Mouse (Mus musculus) liver, postnatal 0 days (tissue): ENCODE results near the gene A930033H14Rik. TPM values are rescaled to one million over a fixed set of nuclear protein-coding genes. Genes with fewer than 3 reads are reported as not detected.

Experiments used
- ATAC-seq: fragments of 200-750 bp; cut with Nextera tagmentation; 2 replicates; pipeline ENCODE4 v1.8.0; 2017; ENCODE audit warnings: mild to moderate bottlenecking, moderate library complexity
- DNase-seq: peaks from one replicate; pipeline ENCODE4 v3.0.0-alpha.2; 2016
- H3K27ac ChIP-seq: fragments of 300-500 bp; sonication (generic); 2 replicates; pipeline ENCODE4 v1.5.1; 2014; ENCODE audit warnings: antibody characterized with exemption, moderate library complexity, mild to moderate bottlenecking, low read depth
- H3K27me3 ChIP-seq: fragments of 300-500 bp; sonication (generic); 2 replicates; pipeline ENCODE4 v1.6.1; 2014; ENCODE audit warnings: low read length, control low read depth, mixed read lengths; ENCODE audit not compliant: insufficient read depth
- H3K36me3 ChIP-seq: fragments of 300-500 bp; sonication (generic); replicated peaks from 2 replicates; pipeline ENCODE4 v1.6.1; 2014; ENCODE audit warnings: mild to moderate bottlenecking, control low read depth, low read length, moderate library complexity, mixed read lengths; ENCODE audit not compliant: insufficient read depth
- H3K4me1 ChIP-seq: fragments of 300-500 bp; sonication (generic); 2 replicates; pipeline ENCODE4 v1.6.1; 2014; ENCODE audit warnings: antibody characterized with exemption, mild to moderate bottlenecking, control low read depth; ENCODE audit not compliant: insufficient read depth
- H3K4me2 ChIP-seq: fragments of 300-500 bp; sonication (generic); 2 replicates; pipeline ENCODE4 v1.6.1; 2014; ENCODE audit warnings: low read depth, mild to moderate bottlenecking, low read length, moderate library complexity, mixed read lengths
- H3K4me3 ChIP-seq: fragments of 300-500 bp; sonication (generic); 2 replicates; pipeline ENCODE4 v1.5.1; 2014; ENCODE audit warnings: low read depth, low read length
- H3K9ac ChIP-seq: fragments of 300-500 bp; sonication (generic); replicated peaks from 2 replicates; pipeline ENCODE4 v1.6.1; 2014; ENCODE audit warnings: mild to moderate bottlenecking, moderate library complexity
- H3K9me3 ChIP-seq: fragments of 300-500 bp; sonication (generic); 2 replicates; pipeline ENCODE4 v1.6.1; 2016; ENCODE audit warnings: mild to moderate bottlenecking, control low read depth, low read length, mixed read lengths
- CTCF ChIP-seq: sonication (generic); IDR thresholded peaks from 2 replicates; pipeline ENCODE4 v1.5.1; 2016; ENCODE audit warnings: antibody characterized with exemption, low read depth
- EP300 ChIP-seq: IDR thresholded peaks from 2 replicates; pipeline ENCODE4 v1.6.1; 2016; ENCODE audit warnings: antibody characterized with exemption, low read depth, mild to moderate bottlenecking
- WGBS: fragments of 180-500 bp; shearing (Covaris S2); extraction: QIAGEN DNeasy Blood & Tissue Kit; methylation state at CpG from one replicate; pipeline ENCODE4 v1.1.7; 2014; ENCODE audit not compliant: insufficient replicate concordance; 5-methylcytosine and 5-hydroxymethylcytosine counted together
- polyA plus RNA-seq: library from polyadenylated mRNA; unstranded; fragments of >200 nt; fragmentation: Nextera tagmentation; extraction: Ambion mirVana; gene quantifications from 2 replicates; pipeline ENCODE4 v1.2.1, GENCODE M21; 2015

The A930033H14Rik gene
- polyA plus RNA-seq, 1 experiment from 2014 or later = 1.2 TPM

DNA sequence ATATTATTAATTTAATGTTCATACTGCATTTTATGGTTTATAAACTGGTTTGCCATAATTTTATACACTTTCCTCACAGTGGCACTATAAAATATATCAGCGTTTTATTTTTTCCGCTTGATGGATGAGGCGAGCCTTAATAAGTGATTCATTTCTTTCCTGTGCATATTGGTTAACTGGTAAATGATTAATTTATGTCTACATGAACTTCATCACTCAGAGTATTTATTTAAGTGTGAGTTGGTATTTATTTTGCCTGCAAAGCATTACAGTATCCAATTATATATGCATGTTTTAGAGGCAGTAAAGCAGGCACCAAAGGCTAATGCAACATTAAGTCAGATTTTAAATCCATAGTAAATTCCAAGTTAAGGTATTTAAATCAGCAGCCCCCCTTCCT lies 47.1 kb downstream of the A930033H14Rik start:
- Histone ChIP-seq H3K4me3 (no peak overlapping the region), H3K9ac (no peak overlapping the region), H3K36me3 (no peaks in the 10 kb centered on the region), H3K27me3 (no peaks in the 10 kb centered on the region), H3K27ac (peak overlapping the region; percentile 70), H3K4me1 (0 out of 2 replicates have a peak, but pooled peaks cover 2% of the 10 kb centered on the region), H3K4me2 (peak overlapping the region; percentile 42), H3K9me3 (peaks cover 3% of the 10 kb centered on the region; the same call in 1 of the 2 replicates)
- WGBS = 57% methylated on average over 3 of the region's 3 CpGs
- ATAC-seq (peak; percentile 61; the same call in 1 of the 2 replicates), DNase-seq (no peak)
- TF ChIP-seq CTCF = no peak
- TF ChIP-seq EP300 = no peak

DNA sequence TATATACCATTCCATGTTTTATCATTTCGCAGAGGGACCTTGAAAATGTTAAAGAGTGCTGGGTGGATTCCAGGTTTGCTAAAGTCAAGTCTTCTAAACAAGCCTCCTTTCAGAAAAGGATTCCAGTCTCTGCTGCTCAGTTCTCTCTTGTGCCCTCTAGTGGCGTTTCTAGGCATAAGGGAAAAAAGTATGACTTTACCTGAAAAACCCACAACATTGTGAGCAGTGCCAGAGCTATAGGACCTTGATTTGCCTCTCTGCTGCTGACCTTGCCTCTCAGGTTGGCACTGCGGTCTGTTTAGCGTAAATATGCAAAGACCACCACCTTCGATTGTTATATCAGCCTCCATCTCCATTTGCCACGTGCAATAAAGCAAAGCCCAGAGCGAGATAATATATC lies 47.8 kb downstream of the A930033H14Rik start:
- Histone ChIP-seq H3K4me1 (peaks cover 2% of the 10 kb centered on the region; the same call in 1 of the 2 replicates), H3K9me3 (peaks cover 3% of the 10 kb centered on the region; the same call in 1 of the 2 replicates), H3K36me3 (no peaks in the 10 kb centered on the region), H3K9ac (no peak overlapping the region), H3K27ac (peak overlapping the region; percentile 7; the same call in 1 of the 2 replicates), H3K4me3 (no peak overlapping the region), H3K27me3 (no peaks in the 10 kb centered on the region), H3K4me2 (no peak overlapping the region)
- DNase-seq (no peak), ATAC-seq (no peak)
- WGBS = 59% methylated on average over 7 of the region's 7 CpGs
- TF ChIP-seq EP300 (no peak), CTCF (peak; percentile 76)

DNA sequence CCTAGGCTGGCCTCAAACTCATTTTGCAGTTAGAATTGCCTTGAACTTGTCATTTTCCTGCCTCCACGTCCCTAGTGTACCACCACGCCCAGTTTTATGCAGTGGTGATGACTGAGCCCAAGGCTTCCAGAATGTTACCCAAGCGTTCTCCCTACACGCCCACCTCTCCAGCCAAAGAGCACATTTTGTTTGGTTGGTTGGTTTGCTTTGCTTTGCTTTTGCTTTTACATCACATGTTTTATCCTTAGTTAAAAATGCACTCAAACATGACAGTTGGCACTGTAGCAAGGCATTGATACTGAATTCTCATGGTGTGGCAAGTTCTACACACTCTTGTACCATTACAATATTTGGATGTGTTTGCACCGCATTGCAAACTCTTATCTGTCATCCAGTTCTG lies 49.7 kb downstream of the A930033H14Rik start:
- TF ChIP-seq CTCF (no peak), EP300 (no peak)
- Histone ChIP-seq H3K9ac (no peak overlapping the region), H3K27ac (no peak overlapping the region), H3K9me3 (no peaks in the 10 kb centered on the region), H3K27me3 (no peaks in the 10 kb centered on the region), H3K4me3 (no peak overlapping the region), H3K4me2 (no peak overlapping the region), H3K4me1 (peaks cover 2% of the 10 kb centered on the region; the same call in 1 of the 2 replicates), H3K36me3 (no peaks in the 10 kb centered on the region)
- ATAC-seq (no peak), DNase-seq (no peak)
- WGBS = 71% methylated on average over 5 of the region's 5 CpGs

DNA sequence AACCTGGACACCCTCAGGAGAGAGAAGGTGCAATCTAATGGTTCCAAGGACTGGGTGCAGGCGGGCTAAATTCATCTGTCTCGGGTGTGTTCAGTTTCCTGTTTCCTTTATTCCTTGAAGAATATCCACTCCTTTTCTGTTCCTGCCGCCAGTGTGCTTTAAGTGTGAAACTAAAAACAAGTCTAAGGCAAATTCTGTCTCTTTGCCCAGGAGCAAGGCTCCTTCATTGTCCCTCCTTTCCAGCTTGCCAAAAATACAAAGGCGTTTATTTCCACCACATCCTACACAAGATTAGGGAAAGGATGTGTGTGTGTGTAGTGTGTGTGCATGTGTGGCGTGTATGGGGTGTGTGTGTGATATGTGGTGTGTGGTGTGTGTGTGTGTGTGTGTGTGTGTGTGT lies 50.3 kb downstream of the A930033H14Rik start:
- WGBS = 69% methylated on average over 5 of the region's 5 CpGs
- Histone ChIP-seq H3K9ac (no peak overlapping the region), H3K9me3 (no peaks in the 10 kb centered on the region), H3K4me1 (peaks cover 2% of the 10 kb centered on the region; the same call in 1 of the 2 replicates), H3K27me3 (no peaks in the 10 kb centered on the region), H3K36me3 (no peaks in the 10 kb centered on the region), H3K4me2 (no peak overlapping the region), H3K27ac (no peak overlapping the region), H3K4me3 (no peak overlapping the region)
- TF ChIP-seq CTCF (no peak), EP300 (no peak)
- no peak for DNase-seq
- ATAC-seq = no peak

DNA sequence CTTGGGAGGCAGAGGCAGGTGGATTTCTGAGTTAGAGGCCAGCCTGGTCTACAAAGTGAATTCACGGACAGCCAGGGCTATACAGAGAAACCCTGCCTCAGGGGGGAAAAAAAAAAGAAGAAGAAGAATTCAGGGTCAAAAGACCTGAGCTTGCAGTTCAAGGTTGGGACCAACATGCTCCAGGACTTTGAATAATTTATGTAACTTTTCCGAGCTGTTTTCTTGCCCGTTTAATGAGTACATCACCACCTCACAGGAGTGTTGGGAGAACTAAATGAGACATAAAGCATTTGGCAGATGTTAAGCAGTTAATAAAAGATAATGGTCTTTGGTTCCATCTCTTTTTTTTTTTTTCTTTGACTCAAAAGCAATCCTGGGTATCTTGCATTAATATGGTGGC lies 51.4 kb downstream of the A930033H14Rik start:
- Histone ChIP-seq H3K4me1 (no peaks in the 10 kb centered on the region; the same call in 1 of the 2 replicates), H3K4me2 (no peak overlapping the region), H3K27ac (peak overlapping the region; percentile 73), H3K9me3 (no peaks in the 10 kb centered on the region), H3K36me3 (no peaks in the 10 kb centered on the region; the same call in 1 of the 2 replicates), H3K27me3 (no peaks in the 10 kb centered on the region), H3K9ac (no peak overlapping the region), H3K4me3 (no peak overlapping the region)
- TF ChIP-seq CTCF (no peak), EP300 (no peak)
- DNase-seq (no peak), ATAC-seq (no peak)
- WGBS = 73% methylated on average over 3 of the region's 3 CpGs

DNA sequence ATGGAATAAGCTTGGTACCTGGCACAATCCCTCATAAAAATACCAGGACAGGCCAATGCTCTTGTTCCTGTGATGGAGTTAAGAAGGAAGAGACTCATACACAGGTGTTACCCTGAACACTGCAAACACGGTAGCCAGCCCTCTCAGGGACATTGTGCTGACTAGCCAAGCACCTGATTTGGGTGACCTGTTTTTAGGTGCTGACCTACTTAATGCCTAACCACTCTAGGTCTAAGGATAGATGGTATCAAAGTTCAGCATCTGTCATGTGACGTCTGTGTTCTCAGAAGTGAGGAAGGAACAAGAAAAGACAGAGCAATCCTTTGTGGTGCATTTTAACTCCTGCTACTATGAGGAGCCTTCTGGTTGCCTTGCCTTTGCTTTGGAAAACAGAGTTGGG lies 52.0 kb downstream of the A930033H14Rik start:
- Histone ChIP-seq H3K4me2 (no peak overlapping the region), H3K9me3 (no peaks in the 10 kb centered on the region), H3K27me3 (no peaks in the 10 kb centered on the region), H3K9ac (no peak overlapping the region), H3K27ac (peak overlapping the region; percentile 73), H3K4me3 (no peak overlapping the region), H3K4me1 (no peaks in the 10 kb centered on the region; the same call in 1 of the 2 replicates), H3K36me3 (no peaks in the 10 kb centered on the region; the same call in 1 of the 2 replicates)
- DNase-seq (no peak), ATAC-seq (peak; percentile 93)
- 39% methylated on average over 2 of the region's 2 CpGs for WGBS
- no peak for TF ChIP-seq CTCF

Other genes starting within 250 kb of the A930033H14Rik start
- gene Rhobtb1, start 61.7 kb downstream of the A930033H14Rik start, polyA plus RNA-seq = 35.5 and 41.5 TPM in 2 replicates
- 153 and 171 TPM in 2 replicates for gene Cdk1, start 139.8 kb upstream of the A930033H14Rik start, polyA plus RNA-seq
- gene Ank3, start 185.7 kb upstream of the A930033H14Rik start, polyA plus RNA-seq = 7.1 and 7.6 TPM in 2 replicates